Mouse (Mus musculus) olfactory bulb, adult 2 months (tissue): Measurements from ENCODE around the gene Slc46a3. TPM values are rescaled to one million over a fixed set of nuclear protein-coding genes. Genes with fewer than 3 reads are reported as not detected.

Experiments used
- H3K27ac ChIP-seq: fragments of 200-500 bp; 2 replicates; pipeline ENCODE4 v1.5.1; 2012; ENCODE audit warnings: low read depth, low read length; ENCODE audit not compliant: insufficient read depth
- H3K4me1 ChIP-seq: fragments of 200-500 bp; 2 replicates; pipeline ENCODE4 v1.6.1; 2012; ENCODE audit warnings: low read length; ENCODE audit not compliant: control insufficient read depth, insufficient read depth
- H3K4me3 ChIP-seq: fragments of 200-500 bp; 2 replicates; pipeline ENCODE4 v1.5.1; 2012; ENCODE audit warnings: mild to moderate bottlenecking, low read depth, low read length, moderate library complexity; ENCODE audit not compliant: insufficient read depth
- CTCF ChIP-seq: fragments of 200-500 bp; IDR thresholded peaks from 2 replicates; pipeline ENCODE4 v1.5.1; 2012; ENCODE audit warnings: low read depth, mild to moderate bottlenecking, low read length, moderate library complexity; ENCODE audit not compliant: insufficient read depth
- POLR2A ChIP-seq: fragments of 200-500 bp; IDR thresholded peaks from 2 replicates; pipeline ENCODE4 v1.6.1; 2012; ENCODE audit warnings: mild to moderate bottlenecking, low read depth, low read length, moderate library complexity; ENCODE audit not compliant: insufficient read depth
- WGBS: fragments of 180-500 bp; shearing (Covaris S2); methylation state at CpG from one replicate; pipeline ENCODE4 v1.1.7; 2018; 5-methylcytosine and 5-hydroxymethylcytosine counted together
- polyA plus RNA-seq: library from polyadenylated mRNA; stranded (reverse); fragments of >200 nt; gene quantifications from 2 replicates; pipeline ENCODE4 v1.2.4, GENCODE M21; 2012; ENCODE audit warnings: low replicate concordance; ENCODE audit not compliant: missing spikeins, insufficient read depth, insufficient read length

Slc46a3 gene
- not detected in 2 replicates for polyA plus RNA-seq

DNA sequence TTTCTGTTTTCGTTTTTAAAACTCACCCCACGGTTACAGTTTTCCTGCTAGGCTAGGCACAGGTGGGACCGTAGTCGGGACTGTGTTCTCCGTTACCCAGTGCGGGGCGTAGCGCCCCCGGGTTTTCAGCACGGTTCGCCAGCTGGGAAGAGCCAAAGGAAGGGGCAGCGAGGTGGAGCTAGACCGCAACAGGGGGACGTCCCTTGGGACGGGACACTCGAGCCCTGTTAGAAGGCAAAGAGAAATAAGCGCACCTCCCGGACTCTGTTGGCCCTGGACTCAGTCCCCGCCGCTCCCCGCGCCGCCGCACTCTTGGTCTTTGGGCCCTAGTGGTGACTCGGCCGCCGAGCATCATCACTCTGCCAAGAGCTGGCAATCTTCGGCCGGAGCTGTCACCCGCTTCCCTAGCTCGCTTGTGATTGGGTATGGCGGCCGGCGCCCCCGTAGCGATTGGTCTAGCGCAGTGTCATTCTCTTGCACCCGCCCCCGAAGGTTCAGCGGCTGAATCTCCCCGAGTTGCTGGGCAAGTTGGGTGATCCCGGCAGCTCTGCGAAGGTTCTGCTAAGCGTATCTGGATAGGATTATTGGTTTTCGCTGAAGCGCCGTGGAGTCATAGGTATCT is at the start of gene Slc46a3:
Gene Slc46a3, minus strand, starts transcription at position 361 of the 622 bp plus-strand sequence.
- peak within 1 kb of the TSS; percentile 67 for H3K4me3 ChIP-seq
- WGBS: under 1% methylated on average over 47 of the region's 47 CpGs
- H3K4me1 ChIP-seq: peaks cover 16% of the 10 kb centered on the region
- peak within 1 kb of the TSS; percentile 49; the same call in 1 of the 2 replicates for H3K27ac ChIP-seq
- TF ChIP-seq CTCF: no peak
- 0 out of 2 replicates have a peak, but pooled peaks have one; percentile 17 for TF ChIP-seq POLR2A

DNA sequence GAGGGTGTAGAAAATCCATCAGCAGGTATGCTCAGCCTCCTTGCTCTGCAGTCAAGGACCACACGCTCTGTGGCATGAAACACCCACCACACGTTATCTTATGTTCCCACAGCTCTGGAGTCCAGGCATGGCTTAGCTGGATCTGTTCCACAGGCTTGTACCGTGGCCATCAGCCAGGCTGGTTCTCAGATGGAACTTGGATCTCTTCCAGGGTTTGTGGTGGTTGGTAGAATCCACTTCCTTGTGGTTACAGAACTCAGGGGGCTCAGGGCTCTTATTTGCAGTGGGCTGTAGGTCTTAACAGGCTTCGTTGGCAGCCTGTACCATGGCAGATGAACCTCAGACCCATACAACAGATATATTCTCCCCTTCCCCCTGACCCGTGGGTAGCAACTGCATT is 44.6 kb upstream of the Slc46a3 start:
- TF ChIP-seq CTCF (no peak), POLR2A (no peak)
- Histone ChIP-seq H3K27ac (no peak overlapping the region), H3K4me3 (no peak overlapping the region), H3K4me1 (peaks cover 5% of the 10 kb centered on the region)
- 56% methylated on average over 5 of the region's 5 CpGs for WGBS

DNA sequence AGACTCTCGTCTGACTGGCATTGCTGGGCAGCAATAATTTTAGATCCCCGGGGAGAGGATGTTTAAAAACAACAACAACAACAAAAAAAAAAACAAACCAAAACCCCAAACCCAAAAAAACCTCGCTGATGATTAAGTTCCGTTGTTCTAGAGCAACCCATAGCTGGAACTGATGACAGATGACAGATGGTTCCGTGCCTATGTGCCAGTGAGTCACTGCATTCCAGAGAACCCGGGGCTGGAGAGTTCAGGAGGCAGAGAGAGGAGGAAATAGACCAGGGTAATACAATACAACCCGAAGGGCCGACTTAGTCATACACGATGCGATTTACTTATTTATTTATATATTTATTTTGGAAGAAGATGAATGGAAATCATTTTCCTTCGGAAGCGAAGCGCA is 40.5 kb upstream of the Slc46a3 start:
- TF ChIP-seq CTCF (no peak), POLR2A (no peak)
- WGBS: 66% methylated on average over 13 of the region's 13 CpGs
- H3K4me3 ChIP-seq: no peak overlapping the region
- peaks cover 5% of the 10 kb centered on the region for H3K4me1 ChIP-seq
- H3K27ac ChIP-seq: no peak overlapping the region

DNA sequence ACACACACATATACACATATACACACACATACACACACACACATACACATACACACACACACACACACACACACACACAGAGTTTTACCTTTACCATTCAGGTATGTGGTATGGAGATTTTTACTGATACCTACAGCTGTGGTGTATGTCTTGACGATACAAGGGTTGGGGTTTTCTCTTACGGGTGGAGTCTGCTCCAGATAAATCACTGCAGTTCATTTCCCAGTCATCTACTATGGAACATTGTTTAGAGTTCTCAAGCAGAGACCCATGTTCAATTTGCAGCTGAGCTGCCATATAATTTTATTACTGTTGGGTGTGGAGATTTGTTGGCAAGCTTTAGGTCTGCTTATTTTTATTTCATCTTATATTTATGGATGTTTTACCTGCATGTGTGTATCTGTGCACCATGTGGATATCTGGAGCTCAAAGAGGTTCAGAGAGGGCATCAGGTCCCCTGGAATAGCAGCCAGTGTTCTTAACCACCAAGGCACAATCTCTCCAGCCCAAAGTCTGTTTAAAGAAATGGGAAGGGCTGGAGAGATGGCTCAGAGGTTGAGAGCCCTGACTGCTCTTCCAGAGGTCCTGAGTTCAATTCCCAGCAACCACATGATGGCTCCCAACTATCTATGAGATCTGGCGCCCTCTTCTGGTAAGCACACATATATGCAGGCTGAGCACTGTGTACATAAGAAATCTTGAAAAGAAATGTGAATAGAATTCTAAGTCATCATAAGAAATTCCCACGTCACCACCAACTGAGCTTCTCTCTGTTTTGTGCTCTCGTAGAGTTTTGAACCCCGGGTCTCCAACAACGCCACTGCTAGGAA is 34.3 kb upstream of the Slc46a3 start:
- 78% methylated on average over 7 of the region's 7 CpGs for WGBS
- Histone ChIP-seq H3K4me1 (no peaks in the 10 kb centered on the region), H3K4me3 (no peak overlapping the region), H3K27ac (no peak overlapping the region)
- TF ChIP-seq POLR2A: no peak
- no peak for TF ChIP-seq CTCF

DNA sequence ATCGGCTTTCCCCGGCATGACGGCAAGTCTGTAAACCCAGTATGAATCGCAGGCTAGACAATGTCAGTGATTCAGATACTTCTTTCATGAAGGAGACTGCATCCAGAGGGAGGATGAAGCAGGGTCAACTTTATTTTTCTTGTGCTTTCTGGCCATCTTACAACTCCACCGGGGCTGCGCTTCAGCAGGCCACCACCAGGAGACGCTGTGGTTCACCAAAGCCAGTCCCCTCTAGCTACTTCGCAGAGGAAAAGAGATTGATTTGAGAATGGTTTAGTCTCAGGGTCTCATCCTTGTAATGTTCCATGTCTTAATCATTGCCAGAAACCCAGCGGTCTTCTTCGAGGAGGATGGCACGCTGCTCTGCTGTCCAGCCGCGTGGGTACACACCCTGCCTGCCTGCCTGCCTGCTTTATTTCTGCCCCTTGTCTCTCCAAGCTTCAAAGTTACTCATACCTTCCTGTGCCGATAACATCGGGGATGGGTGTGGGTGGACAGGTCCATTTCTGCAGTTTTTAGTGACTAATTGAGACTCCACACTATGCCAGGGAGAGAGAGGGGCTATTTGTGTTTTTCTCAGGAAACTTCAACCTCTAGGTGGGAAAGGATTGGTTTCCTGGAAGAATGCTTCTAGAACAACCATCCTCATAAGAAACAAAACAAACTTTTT is 31.5 kb upstream of the Slc46a3 start:
- TF ChIP-seq POLR2A (no peak), CTCF (no peak)
- H3K4me3 ChIP-seq: no peak overlapping the region
- H3K27ac ChIP-seq: no peak overlapping the region
- 65% methylated on average over 15 of the region's 15 CpGs for WGBS
- H3K4me1 ChIP-seq: no peaks in the 10 kb centered on the region

DNA sequence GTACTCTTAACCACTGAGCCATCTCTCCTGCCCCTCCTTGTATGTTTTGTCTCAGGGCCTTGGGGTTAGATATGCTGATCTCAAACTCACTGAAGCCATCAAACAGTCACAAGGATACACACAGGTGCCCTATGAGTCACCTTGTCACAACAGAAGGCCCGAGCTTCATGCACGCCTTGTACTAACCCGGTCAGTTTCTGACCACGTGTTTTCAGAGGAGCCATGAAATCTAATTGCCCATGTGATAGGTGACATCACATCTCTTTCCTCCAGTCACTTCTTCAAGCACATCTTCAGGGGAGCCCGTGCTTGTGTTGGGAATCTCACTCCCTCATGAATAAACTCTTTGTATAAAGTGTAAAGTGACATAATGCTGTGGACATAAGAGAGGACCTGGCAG is 30.0 kb upstream of the Slc46a3 start:
- TF ChIP-seq CTCF: no peak
- H3K4me3 ChIP-seq: no peak overlapping the region
- 86% methylated on average over 5 of the region's 5 CpGs for WGBS
- H3K4me1 ChIP-seq: no peaks in the 10 kb centered on the region
- H3K27ac ChIP-seq: no peak overlapping the region

DNA sequence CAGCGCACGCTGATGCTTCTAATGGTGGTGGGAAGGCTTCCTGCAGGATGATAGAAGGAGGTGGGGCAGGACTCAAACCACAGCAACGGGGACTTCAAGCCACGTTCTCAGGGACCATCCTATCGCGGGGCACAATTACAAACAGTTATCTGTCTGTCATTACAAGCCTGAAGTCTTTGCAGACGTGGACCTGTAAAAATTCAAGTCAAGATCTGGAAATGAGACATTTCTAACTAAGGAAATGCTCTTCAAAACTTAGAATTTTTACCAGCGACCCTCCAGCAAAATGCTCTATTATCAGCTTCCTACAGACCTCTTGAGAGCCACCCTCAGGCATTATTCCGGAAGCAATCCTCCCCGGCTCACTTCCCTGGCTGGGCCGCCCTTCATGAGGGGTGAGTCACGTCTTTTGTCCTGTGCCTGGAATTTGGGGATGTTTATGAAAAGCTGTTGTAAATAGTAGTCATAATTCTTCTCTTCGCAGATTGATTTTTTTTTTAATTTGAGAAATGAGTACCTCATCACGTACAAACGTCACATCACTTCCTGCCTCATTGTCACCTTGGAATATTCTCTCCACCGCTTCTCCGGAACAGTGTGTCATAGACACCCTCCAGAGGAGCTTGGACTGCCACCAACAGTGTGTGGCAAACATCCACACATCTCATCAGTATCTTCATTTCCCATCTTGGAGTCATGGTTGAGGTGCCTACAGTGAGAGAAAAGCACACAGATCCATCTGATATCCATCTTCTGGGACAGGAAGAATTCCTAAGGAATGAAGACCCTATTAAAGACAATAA is 23.6 kb upstream of the Slc46a3 start:
- WGBS: 67% methylated on average over 17 of the region's 17 CpGs
- H3K4me3 ChIP-seq: no peak overlapping the region
- no peak overlapping the region for H3K27ac ChIP-seq
- TF ChIP-seq CTCF (no peak), POLR2A (no peak)
- peaks cover 6% of the 10 kb centered on the region for H3K4me1 ChIP-seq

DNA sequence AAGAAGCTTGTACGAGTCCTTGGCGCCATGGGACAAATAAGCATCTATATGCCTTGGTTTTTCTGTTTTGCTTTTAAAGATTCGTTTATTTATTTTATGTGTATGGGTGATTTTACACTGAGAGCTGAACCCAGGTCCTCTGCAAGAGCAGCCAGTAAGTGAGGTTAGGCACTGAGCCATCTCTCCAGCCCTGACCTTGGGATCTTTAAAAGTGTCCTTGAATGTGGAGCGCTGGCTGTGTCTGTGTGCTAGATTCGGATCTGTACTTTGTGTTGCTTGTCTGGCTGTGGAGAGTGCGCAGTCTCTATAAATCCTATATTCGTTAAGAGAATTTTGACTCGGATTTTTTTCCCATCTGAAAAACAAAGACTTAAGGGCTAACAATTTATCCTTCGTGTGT is 21.6 kb upstream of the Slc46a3 start:
- peaks cover 6% of the 10 kb centered on the region for H3K4me1 ChIP-seq
- no peak overlapping the region for H3K27ac ChIP-seq
- WGBS: 85% methylated on average over 9 of the region's 9 CpGs
- TF ChIP-seq POLR2A: no peak
- no peak for TF ChIP-seq CTCF
- no peak overlapping the region for H3K4me3 ChIP-seq
